Mouse (Mus musculus) lung, postnatal 0 days (tissue): Measurements from ENCODE around the gene Sec22a. TPM values are rescaled to one million over a fixed set of nuclear protein-coding genes. Genes with fewer than 3 reads are reported as not detected.
A peak's percentile ranks its signal among the peaks of the same experiment; 100 is the strongest.

Experiments
- ATAC-seq: fragments of 200-750 bp; cut with Nextera tagmentation; 2 replicates; pipeline ENCODE4 v1.8.0; 2017; ENCODE audit warnings: moderate library complexity
- DNase-seq: peaks from one replicate; pipeline ENCODE4 v3.0.0-alpha.2; 2016; ENCODE audit warnings: low spot score
- H3K27ac ChIP-seq: fragments of 300-500 bp; sonication (generic); 2 replicates; pipeline ENCODE4 v1.5.1; 2014; ENCODE audit warnings: antibody characterized with exemption, mild to moderate bottlenecking, low read length, mixed read lengths
- H3K27me3 ChIP-seq: fragments of 300-500 bp; sonication (generic); replicated peaks from 2 replicates; pipeline ENCODE4 v1.6.1; 2014; ENCODE audit warnings: low read length, mixed read lengths; ENCODE audit not compliant: insufficient read depth
- H3K36me3 ChIP-seq: fragments of 300-500 bp; sonication (generic); 2 replicates; pipeline ENCODE4 v1.6.1; 2014; ENCODE audit warnings: low read length, mixed read lengths; ENCODE audit not compliant: insufficient read depth
- H3K4me1 ChIP-seq: fragments of 300-500 bp; sonication (generic); 2 replicates; pipeline ENCODE4 v1.6.1; 2014; ENCODE audit warnings: antibody characterized with exemption, low read depth, low read length, mixed read lengths; ENCODE audit not compliant: insufficient read depth
- H3K4me2 ChIP-seq: fragments of 300-500 bp; sonication (generic); replicated peaks from 2 replicates; pipeline ENCODE4 v1.6.1; 2014; ENCODE audit warnings: low read depth, mild to moderate bottlenecking, low read length, moderate library complexity, mixed read lengths
- H3K4me3 ChIP-seq: fragments of 300-500 bp; sonication (generic); 2 replicates; pipeline ENCODE4 v1.5.1; 2014; ENCODE audit warnings: low read depth, low read length
- H3K9ac ChIP-seq: fragments of 300-500 bp; sonication (generic); replicated peaks from 2 replicates; pipeline ENCODE4 v1.6.1; 2014; ENCODE audit warnings: low read depth, mild to moderate bottlenecking
- H3K9me3 ChIP-seq: fragments of 300-500 bp; sonication (generic); 2 replicates; pipeline ENCODE4 v1.6.1; 2016; ENCODE audit warnings: low read length, mixed read lengths
- CTCF ChIP-seq: IDR thresholded peaks from 2 replicates; pipeline ENCODE4 v1.5.1; 2016; ENCODE audit warnings: antibody characterized with exemption, mild to moderate bottlenecking
- EP300 ChIP-seq: IDR thresholded peaks from 2 replicates; pipeline ENCODE4 v1.6.1; 2016; ENCODE audit warnings: antibody characterized with exemption, mild to moderate bottlenecking, control low read depth
- WGBS: fragments of 180-500 bp; shearing (Covaris S2); extraction: QIAGEN DNeasy Blood & Tissue Kit; methylation state at CpG from one replicate; pipeline ENCODE4 v1.1.7; 2014; 5-methylcytosine and 5-hydroxymethylcytosine counted together
- polyA plus RNA-seq: library from polyadenylated mRNA; unstranded; fragments of >200 nt; fragmentation: Nextera tagmentation; extraction: Ambion mirVana; gene quantifications from 2 replicates; pipeline ENCODE4 v1.2.1, GENCODE M21; 2015

Gene Sec22a
- polyA plus RNA-seq: 45.9 and 51.3 TPM in 2 replicates

DNA sequence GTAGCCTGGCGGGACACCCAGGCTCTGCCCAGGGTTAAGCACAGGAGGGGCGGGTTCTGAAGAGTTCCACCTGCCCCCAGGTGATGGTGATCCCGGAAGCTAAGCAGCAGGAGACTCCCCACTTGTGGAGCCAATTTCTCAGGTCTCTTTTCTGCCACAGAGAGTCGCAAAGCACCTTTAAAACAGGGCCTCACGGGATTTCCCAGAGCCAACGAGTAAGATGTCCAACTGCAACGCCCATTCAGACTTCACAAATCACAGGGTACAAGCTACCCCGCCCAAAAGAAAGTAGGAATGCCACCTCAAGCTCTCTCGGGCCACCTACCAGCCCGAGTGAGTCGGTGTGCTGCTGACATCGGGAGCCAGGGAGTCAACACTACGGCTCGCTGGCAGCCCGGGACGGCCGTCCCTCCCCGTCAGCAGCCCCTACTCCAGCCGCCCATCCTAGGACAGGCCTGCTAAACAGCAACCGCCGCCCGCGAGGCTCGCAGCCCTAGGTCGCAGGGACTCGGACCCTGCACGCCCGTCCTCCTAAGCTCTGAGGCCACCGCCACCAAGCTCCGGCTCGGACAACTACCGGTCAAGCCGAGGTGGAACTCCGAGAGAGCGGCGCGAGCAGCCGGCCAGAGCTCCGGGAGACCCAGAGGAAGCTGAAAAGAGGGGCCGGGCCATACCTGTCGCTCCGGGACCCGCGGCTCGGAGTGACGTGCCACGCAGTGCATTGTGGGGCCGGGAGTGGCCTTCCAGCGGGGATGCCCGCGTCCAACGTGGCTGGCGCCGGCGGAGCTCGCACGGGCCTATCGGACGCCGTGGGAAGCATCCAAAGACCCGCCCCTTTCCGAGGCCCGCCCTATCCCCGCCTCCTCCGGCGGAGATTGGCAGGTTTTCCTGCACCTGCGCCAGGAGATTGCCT lies at the start of gene Sec22a:
Sec22a (minus strand) TSS at position 769 of the 913 bp plus-strand sequence.
- peak within 1 kb of the TSS; percentile 84 for H3K4me3 ChIP-seq
- H3K9me3 ChIP-seq: no peaks in the 10 kb centered on the region
- H3K4me1 ChIP-seq: peaks cover 3% of the 10 kb centered on the region; the same call in 1 of the 2 replicates
- H3K36me3 ChIP-seq: no peaks in the 10 kb centered on the region
- ATAC-seq (peak; percentile 99), DNase-seq (peak; percentile 97)
- WGBS: under 1% methylated on average over 67 of the region's 67 CpGs
- peak within 1 kb of the TSS; percentile 86 for H3K9ac ChIP-seq
- peak within 1 kb of the TSS; percentile 96 for H3K4me2 ChIP-seq
- H3K27ac ChIP-seq: peak within 1 kb of the TSS; percentile 94
- H3K27me3 ChIP-seq: no peaks in the 10 kb centered on the region
- TF ChIP-seq EP300: no peak
- TF ChIP-seq CTCF: 0 out of 2 replicates have a peak, but pooled peaks have one; percentile 3

DNA sequence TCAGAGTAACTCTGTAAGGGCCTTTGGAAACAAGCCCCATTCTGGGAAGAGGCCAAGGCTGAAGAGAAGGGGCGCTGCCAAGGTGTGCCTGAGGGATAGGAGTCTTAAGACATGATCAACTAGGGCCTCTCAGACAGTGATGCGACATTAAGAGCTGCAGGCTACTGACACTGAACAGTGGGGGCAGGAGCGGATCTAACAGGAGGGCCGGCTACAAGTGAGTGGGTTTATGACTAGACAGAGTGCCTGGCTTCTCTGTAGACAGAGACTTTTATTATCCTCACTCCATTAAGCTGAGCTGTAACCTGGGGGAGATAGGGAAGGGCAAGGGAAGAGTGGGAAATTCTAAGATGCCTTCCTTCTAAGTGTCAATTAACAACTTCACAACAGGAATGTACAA lies 43.0 kb upstream of the Sec22a start:
- ATAC-seq: no peak

DNA sequence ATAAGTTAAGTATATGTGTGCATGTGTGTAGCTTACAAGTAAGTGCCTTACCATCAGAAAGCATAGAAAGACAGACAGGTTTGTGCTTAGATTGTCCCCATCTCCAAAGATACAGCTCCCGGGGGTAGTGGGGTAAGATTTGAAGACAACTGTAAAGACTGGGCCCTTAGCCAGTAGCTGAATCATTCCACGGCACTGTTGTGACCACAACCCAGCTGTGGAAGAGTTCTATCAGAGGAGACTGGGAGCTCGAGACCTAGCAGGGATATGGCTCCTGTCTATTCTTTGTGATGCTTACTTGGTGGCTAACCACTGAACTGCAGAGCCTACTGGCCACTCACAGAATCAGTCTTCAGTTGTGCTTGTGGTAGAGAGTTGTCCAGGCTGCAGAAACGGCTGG lies 42.4 kb upstream of the Sec22a start:
- Histone ChIP-seq H3K4me3 (no peak overlapping the region), H3K4me2 (no peak overlapping the region), H3K27ac (no peak overlapping the region), H3K36me3 (no peaks in the 10 kb centered on the region; the same call in 1 of the 2 replicates), H3K4me1 (no peaks in the 10 kb centered on the region), H3K27me3 (no peaks in the 10 kb centered on the region), H3K9ac (no peak overlapping the region), H3K9me3 (no peaks in the 10 kb centered on the region)
- ATAC-seq: no peak
- TF ChIP-seq CTCF (no peak), EP300 (no peak)
- DNase-seq: no peak
- WGBS: 75% methylated on average over 4 of the region's 4 CpGs

More for the DNA sequence above, 43.0 kb upstream of the Sec22a start:
- no peaks in the 10 kb centered on the region for H3K9me3 ChIP-seq
- H3K9ac ChIP-seq: no peak overlapping the region
- TF ChIP-seq CTCF (no peak), EP300 (no peak)
- H3K36me3 ChIP-seq: no peaks in the 10 kb centered on the region; the same call in 1 of the 2 replicates
- H3K27ac ChIP-seq: no peak overlapping the region
- H3K4me3 ChIP-seq: no peak overlapping the region
- no peak for DNase-seq
- H3K27me3 ChIP-seq: no peaks in the 10 kb centered on the region
- no peaks in the 10 kb centered on the region for H3K4me1 ChIP-seq
- WGBS: 70% methylated on average over 4 of the region's 4 CpGs
- no peak overlapping the region for H3K4me2 ChIP-seq

DNA sequence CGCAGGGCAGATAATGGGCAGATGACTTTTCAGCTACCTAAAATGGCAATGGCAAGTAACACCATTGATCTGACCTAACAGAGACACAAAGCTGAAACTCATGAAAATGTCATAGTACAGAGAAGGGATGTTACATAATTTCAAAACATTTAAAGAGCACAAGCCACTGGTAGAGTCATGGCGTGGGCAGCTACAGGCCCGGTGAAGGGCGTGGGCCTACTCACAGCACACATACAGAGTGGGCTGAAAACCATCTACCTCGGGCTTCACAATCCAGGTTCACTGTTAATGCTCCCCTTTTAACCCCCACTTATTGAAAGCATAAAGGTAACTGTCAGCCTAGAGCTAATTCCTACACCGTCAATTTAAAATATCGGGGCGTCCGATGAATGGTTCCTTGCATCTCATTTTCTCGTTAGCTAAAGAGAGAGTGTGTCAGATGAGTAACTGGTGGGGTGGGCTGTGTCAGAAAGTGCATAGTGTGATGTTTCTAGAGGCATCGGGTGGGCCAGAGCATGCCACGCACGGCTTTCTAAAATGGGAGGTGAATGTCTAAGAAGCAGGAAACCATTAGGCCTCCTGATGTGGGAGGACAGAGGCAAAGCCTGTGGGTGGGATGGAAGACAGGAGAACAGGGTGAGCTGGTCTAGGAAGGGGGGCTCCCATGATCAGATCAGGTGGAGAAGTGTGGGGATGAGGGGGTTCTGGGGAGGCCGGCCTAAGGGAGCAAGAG lies 41.8 kb upstream of the Sec22a start:
- Histone ChIP-seq H3K27me3 (no peaks in the 10 kb centered on the region), H3K27ac (no peak overlapping the region), H3K36me3 (no peaks in the 10 kb centered on the region; the same call in 1 of the 2 replicates), H3K9ac (no peak overlapping the region), H3K4me1 (no peaks in the 10 kb centered on the region), H3K4me3 (no peak overlapping the region), H3K4me2 (no peak overlapping the region), H3K9me3 (no peaks in the 10 kb centered on the region)
- ATAC-seq (no peak), DNase-seq (no peak)
- 93% methylated on average over 14 of the region's 14 CpGs for WGBS
- TF ChIP-seq EP300: no peak
- TF ChIP-seq CTCF: no peak

DNA sequence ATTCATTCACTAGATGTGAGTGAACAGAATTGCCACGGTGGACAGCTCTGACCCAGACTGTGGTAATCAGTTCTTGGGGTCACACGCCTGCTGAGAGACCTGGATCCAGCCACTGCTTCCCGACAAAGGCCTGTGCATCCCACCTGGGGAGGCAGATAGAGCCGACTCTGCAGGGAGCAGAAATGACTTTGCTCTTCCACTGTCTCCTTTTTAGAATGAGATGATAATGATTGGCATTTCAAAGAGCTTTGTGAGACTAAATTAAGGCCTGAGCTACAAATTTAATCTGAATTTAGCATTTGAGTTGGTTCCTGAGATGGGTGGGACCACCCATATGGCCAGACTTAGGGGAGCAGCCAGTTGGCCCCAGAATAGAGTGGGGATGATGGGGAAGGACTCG lies 41.1 kb upstream of the Sec22a start:
- Histone ChIP-seq H3K4me2 (no peak overlapping the region), H3K4me1 (no peaks in the 10 kb centered on the region), H3K36me3 (no peaks in the 10 kb centered on the region), H3K27ac (no peak overlapping the region), H3K27me3 (no peaks in the 10 kb centered on the region), H3K4me3 (no peak overlapping the region), H3K9me3 (no peaks in the 10 kb centered on the region), H3K9ac (no peak overlapping the region)
- DNase-seq (no peak), ATAC-seq (no peak)
- WGBS: 83% methylated on average over 5 of the region's 5 CpGs
- TF ChIP-seq EP300: no peak
- TF ChIP-seq CTCF: no peak

DNA sequence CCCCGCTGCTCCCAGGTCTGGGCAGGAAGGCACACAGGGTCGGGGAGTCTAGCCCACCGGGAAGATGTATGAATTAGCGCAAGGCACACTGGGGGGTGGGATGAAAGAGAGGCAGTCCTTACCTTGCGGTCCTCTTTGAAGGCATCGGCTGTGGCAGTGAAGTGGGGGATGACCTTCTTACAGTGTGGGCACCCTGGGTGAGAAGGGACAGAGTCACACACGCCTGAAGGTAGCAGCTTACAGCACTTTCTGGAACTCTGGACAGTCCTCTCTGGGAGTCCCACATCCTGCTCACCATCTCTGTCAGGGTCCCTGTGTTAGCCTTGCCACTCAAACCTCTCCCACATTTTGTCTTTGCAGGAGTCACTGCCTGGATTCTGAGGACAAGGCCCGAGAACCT lies 40.2 kb upstream of the Sec22a start:
- WGBS: 85% methylated on average over 8 of the region's 8 CpGs
- ATAC-seq (no peak), DNase-seq (no peak)
- Histone ChIP-seq H3K4me3 (no peak overlapping the region), H3K27ac (no peak overlapping the region), H3K4me1 (no peaks in the 10 kb centered on the region), H3K9me3 (no peaks in the 10 kb centered on the region), H3K9ac (no peak overlapping the region), H3K27me3 (no peaks in the 10 kb centered on the region), H3K36me3 (no peaks in the 10 kb centered on the region), H3K4me2 (no peak overlapping the region)
- TF ChIP-seq EP300: no peak
- no peak for TF ChIP-seq CTCF
